Mouse (Mus musculus) lung, embryonic 16.5 days (tissue): ENCODE measurements around the gene Ngp. TPM values are rescaled to one million over a fixed set of nuclear protein-coding genes. Genes with fewer than 3 reads are reported as not detected.

Source experiments
- polyA plus RNA-seq: library from polyadenylated mRNA; unstranded; fragments of >200 nt; fragmentation: Nextera tagmentation; extraction: Ambion mirVana; gene quantifications from 2 replicates; pipeline ENCODE4 v1.2.1, GENCODE M21; 2015

Gene Ngp
- polyA plus RNA-seq, 1 experiment from 2014 or later: 3.3 TPM

Other genes starting within 250 kb of the Ngp start
- 1.9 and 3.0 TPM in 2 replicates for gene Cspg5, start 176.0 kb upstream of the Ngp start, polyA plus RNA-seq
- 24.1 and 27.0 TPM in 2 replicates for gene Elp6, start 114.6 kb upstream of the Ngp start, polyA plus RNA-seq
- gene Scap, start 86.5 kb upstream of the Ngp start, polyA plus RNA-seq: 24.6 and 26.2 TPM in 2 replicates
- 12.2 and 13.5 TPM in 2 replicates for gene Ptpn23, start 11.5 kb upstream of the Ngp start, polyA plus RNA-seq
- 8.5 and 10.8 TPM in 2 replicates for gene Klhl18, start 56.9 kb downstream of the Ngp start, polyA plus RNA-seq
- 2.5 and 3.4 TPM in 2 replicates for gene Kif9, start 57.2 kb downstream of the Ngp start, polyA plus RNA-seq
- 31.7 and 33.1 TPM in 2 replicates for gene Setd2, start 112.8 kb downstream of the Ngp start, polyA plus RNA-seq
- gene Nradd, start 204.7 kb downstream of the Ngp start, polyA plus RNA-seq: 47.4 and 49.8 TPM in 2 replicates
- 5.0 and 6.9 TPM in 2 replicates for gene Nbeal2, start 234.4 kb downstream of the Ngp start, polyA plus RNA-seq
- gene Ccdc12, start 236.8 kb downstream of the Ngp start, polyA plus RNA-seq: 160 and 167 TPM in 2 replicates